16 mouse cellular contexts compared by ENCODE assay signal in the genomic region with DNA sequence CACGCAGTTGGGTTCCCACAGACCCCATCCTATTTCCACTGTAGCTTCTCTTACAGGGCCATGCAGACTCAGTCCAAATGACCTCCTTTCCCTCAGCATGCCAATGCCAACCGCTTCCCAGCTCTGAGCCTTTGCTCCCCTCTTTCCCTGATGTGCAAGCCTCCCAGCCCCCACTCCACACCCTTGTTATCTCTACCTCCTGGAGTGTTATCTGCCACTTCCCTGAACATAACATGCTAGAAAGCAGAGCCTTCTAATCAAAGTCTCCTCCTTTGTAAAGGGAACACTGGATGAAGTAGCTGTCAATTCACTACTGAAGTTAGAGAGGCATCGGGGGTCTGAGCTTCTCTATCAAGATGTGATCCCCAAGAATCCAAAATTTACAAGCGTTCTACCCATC. TPM values are rescaled to one million over a fixed set of nuclear protein-coding genes. Genes with fewer than 3 reads are reported as not detected.
DNase-seq lines count a peak whose midpoint lies in the region; ATAC-seq and TF ChIP-seq lines count a peak whose summit lies in the region.
"Had no signal": no experiment of that assay in that cellular context is flagged by ENCODE, and none has a peak within 500 bp of the region (broad histone marks: within the 10 kb centered on the region; RNA-seq: fewer than 3 reads in every experiment).

No protein-coding gene starts in this region.

- H3K9me3 ChIP-seq in heart, embryonic 12.5 days (replicated peaks), result no peaks in the 10 kb centered on the region
- H3K9me3 ChIP-seq in intestine, postnatal 0 days (ENCODE audit: control insufficient read depth), result no peaks in the 10 kb centered on the region
- H3K9me3 ChIP-seq: embryonic facial prominence, embryonic 10.5 days; forebrain, embryonic 13.5 days; hindbrain, embryonic 13.5 days had no signal

- no peaks in the 10 kb centered on the region for H3K36me3 ChIP-seq in heart, embryonic 12.5 days
- no peaks in the 10 kb centered on the region for H3K36me3 ChIP-seq in testis, adult 2 months (ENCODE audit: control insufficient read depth, insufficient read depth, low read length)
- no peaks in the 10 kb centered on the region for H3K36me3 ChIP-seq in intestine, postnatal 0 days (ENCODE audit: control insufficient read depth, insufficient read depth)
- H3K36me3 ChIP-seq: embryonic facial prominence, embryonic 10.5 days; hindbrain, embryonic 13.5 days had no signal

- TF ChIP-seq CTCF in testis, adult 2 months (IDR thresholded peaks at IDR 0.05; ENCODE audit: control insufficient read depth, insufficient read depth, insufficient replicate concordance, low read depth, low read length), result no peak
- TF ChIP-seq CTCF in intestine, postnatal 0 days (IDR thresholded peaks at IDR 0.05; ENCODE audit: low read depth), result no peak

- DNase-seq in heart, adult 9 months (ENCODE audit: low spot score in 2 of 2), result no peak
- DNase-seq in testis, postnatal 14 days (ENCODE audit: low spot score), result no peak
- no peak for DNase-seq in ovary, postnatal 10 days (ENCODE audit: low spot score)
- DNase-seq: adrenal gland, adult 8-10 months; adrenal gland, postnatal 36 days; cerebellum, adult 2 months; cerebellum, postnatal 10 days; gastrocnemius, postnatal 14 days; heart, adult 2 months had no signal

- 15% methylated on average over 4 of the region's 4 CpGs for WGBS in heart, embryonic 12.5 days
- WGBS in intestine, postnatal 0 days, result 44% methylated on average over 4 of the region's 4 CpGs

- no peaks in the 10 kb centered on the region for H3K27me3 ChIP-seq in heart, embryonic 12.5 days (replicated peaks)
- H3K27me3 ChIP-seq in testis, adult 2 months (ENCODE audit: control insufficient read depth, insufficient read depth, low read length), result no peaks in the 10 kb centered on the region
- H3K27me3 ChIP-seq in intestine, postnatal 0 days (replicated peaks; ENCODE audit: control insufficient read depth, insufficient read depth, low read length), result no peaks in the 10 kb centered on the region
- H3K27me3 ChIP-seq: forebrain, embryonic 13.5 days; hindbrain, embryonic 13.5 days had no signal

- ATAC-seq in heart, embryonic 12.5 days (ENCODE audit: insufficient number of reproducible peaks, low FRiP score), result no peak
- 0 out of 2 replicates have a peak, but pooled peaks have one; percentile 34 for ATAC-seq in intestine, postnatal 0 days
- ATAC-seq: forebrain, embryonic 13.5 days; hindbrain, postnatal 0 days had no signal

- peak overlapping the region; percentile 5; the same call in 1 of the 2 replicates for H3K4me2 ChIP-seq in heart, embryonic 12.5 days
- no peak overlapping the region; the same call in 1 of the 2 replicates for H3K4me2 ChIP-seq in intestine, postnatal 0 days (replicated peaks; ENCODE audit: low read depth)
- H3K4me2 ChIP-seq: forebrain, embryonic 13.5 days; hindbrain, embryonic 13.5 days had no signal

- no peak overlapping the region for H3K4me3 ChIP-seq in heart, embryonic 12.5 days
- no peak overlapping the region for H3K4me3 ChIP-seq in testis, adult 2 months (ENCODE audit: control insufficient read depth, low read depth, low read length)
- H3K4me3 ChIP-seq in intestine, postnatal 0 days (ENCODE audit: low read depth, low read length), result no peak overlapping the region
- H3K4me3 ChIP-seq: embryonic facial prominence, embryonic 10.5 days; forebrain, embryonic 13.5 days; heart, adult 2 months; hindbrain, embryonic 13.5 days had no signal

- no peak for TF ChIP-seq POLR2A in testis, adult 2 months (IDR thresholded peaks at IDR 0.05; ENCODE audit: control insufficient read depth, low read depth, low read length)

- peaks cover 81% of the 10 kb centered on the region for H3K4me1 ChIP-seq in heart, embryonic 12.5 days (replicated peaks)
- peaks cover 7% of the 10 kb centered on the region for H3K4me1 ChIP-seq in testis, adult 2 months (ENCODE audit: control insufficient read depth, insufficient read depth, low read length)
- H3K4me1 ChIP-seq in intestine, postnatal 0 days (replicated peaks; ENCODE audit: control insufficient read depth, insufficient read depth, low read length), result peaks cover 15% of the 10 kb centered on the region

- H3K9ac ChIP-seq in heart, embryonic 12.5 days, result no peak overlapping the region
- H3K9ac ChIP-seq in intestine, postnatal 0 days (ENCODE audit: low read depth, low read length), result no peak overlapping the region
- H3K9ac ChIP-seq: forebrain, embryonic 13.5 days; hindbrain, embryonic 13.5 days had no signal

- no peak overlapping the region for H3K27ac ChIP-seq in heart, embryonic 12.5 days (ENCODE audit: poor library complexity, severe bottlenecking)
- H3K27ac ChIP-seq in testis, adult 2 months (ENCODE audit: control insufficient read depth, insufficient read depth, low read depth, low read length), result peak overlapping the region; percentile 61
- no peak overlapping the region for H3K27ac ChIP-seq in intestine, postnatal 0 days (ENCODE audit: low read depth, low read length)
- H3K27ac ChIP-seq: embryonic facial prominence, embryonic 10.5 days; forebrain, embryonic 13.5 days; heart, adult 2 months; hindbrain, embryonic 13.5 days; hindbrain, postnatal 0 days had no signal

RNA-seq across cellular contexts. Expression of a gene that starts 32.2 kb away (rescaled TPM):
- polyA plus RNA-seq in heart, embryonic 12.5 days (2016; fragmentation: Nextera tagmentation; extraction: Ambion mirVana), result 18.7 and 21.6 TPM in 2 replicates
- polyA plus RNA-seq in testis, adult 2 months (2012; rRNA removed), result 30.4 and 33.8 TPM in 2 replicates
- 7.4 and 8.2 TPM in 2 replicates for polyA plus RNA-seq in intestine, postnatal 0 days (2015; fragmentation: Nextera tagmentation; extraction: Ambion mirVana)
